Mouse (Mus musculus) CD4-positive, CD25-positive, alpha-beta regulatory T cell, adult 9 weeks (primary cell): ENCODE measurements around the gene Smim14. TPM values are rescaled to one million over a fixed set of nuclear protein-coding genes. Genes with fewer than 3 reads are reported as not detected.

Source experiments
- polyA plus RNA-seq: library from polyadenylated mRNA; unstranded; fragments of 100-300 nt; shearing (Covaris generic); gene quantifications from one replicate; pipeline ENCODE4 v1.2.1, GENCODE M21; 2017

Gene Smim14
- 196 TPM for polyA plus RNA-seq

DNA sequence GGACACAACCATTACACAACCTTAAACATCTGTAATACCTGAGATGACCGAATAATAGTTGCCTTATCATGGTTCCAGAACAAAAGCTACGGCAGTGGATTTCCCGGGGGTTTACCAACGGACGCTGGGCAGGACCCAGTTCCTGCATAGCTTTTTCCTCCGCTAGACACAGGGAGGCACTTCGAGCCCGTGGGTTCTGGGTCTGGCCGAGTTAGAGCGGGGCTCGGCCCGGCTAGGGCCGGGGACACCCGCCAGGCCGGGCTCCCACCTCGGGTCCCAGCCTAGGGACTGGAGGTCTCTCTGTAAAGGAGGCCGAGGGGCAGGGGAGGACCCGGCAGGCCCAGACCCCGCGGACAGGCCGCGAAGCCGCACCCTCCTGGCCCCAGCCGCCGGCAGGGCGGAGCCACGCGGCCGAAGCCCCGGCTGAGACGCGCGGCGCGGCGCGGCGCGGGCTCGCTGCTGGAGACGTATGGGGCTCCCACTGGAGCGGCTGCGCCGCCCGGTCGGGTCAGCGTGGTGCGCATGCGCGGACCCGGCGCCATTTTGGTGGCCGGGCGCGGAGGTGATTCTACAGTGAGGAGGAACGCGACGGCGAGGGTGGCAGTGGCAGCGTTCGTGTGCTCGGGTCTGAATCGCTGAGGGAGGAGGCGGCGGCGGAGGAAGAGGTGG lies at the start of gene Smim14, which contains the start of gene Ube2k:
Gene Smim14 (minus strand): TSS at position 434 of the 669 bp plus-strand sequence.
Gene Ube2k (plus strand): TSS at position 483 of the 669 bp plus-strand sequence.

DNA sequence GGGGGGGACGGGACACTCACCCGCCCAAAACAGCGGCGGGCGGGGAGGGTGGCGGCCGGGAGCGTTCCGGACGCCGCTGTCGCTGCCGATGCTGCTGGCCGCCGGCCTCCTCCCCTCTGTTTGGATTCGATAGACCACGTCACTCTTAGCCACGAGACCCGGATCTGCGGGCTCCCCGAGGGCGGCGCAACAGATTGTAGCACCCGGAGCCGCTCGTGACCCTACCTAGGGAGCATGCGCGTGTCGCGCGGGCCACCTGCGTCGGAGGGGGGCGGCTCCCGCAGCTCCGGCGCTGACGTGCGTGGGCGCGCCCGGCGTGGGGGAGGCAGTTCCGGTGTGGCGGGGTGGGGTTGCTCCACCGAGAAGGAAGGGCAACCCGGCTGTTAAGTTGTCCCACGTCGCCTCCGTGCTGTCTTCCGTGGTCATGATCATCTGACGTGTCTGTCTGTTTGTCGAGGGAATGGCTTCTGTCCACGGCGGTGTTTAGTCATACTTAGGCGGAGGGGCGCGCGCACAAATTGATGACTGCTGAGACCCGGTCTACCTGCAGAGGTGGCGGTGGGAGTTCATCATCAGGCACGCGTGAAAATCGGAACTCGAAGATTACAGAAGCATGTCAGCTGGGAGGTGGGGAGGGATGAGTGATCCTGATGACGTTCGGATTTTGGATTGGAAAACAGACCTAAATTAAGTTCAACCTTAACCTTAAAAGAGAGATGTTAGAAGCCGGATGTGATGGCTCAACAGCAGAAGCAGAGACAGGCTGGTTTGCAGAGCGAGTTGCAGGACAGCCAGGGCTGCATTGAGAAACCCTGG lies 44.1 kb downstream of the Smim14 start, which contains the start of gene Gm43552:
Gene Gm43552 (minus strand): TSS at position 118 of the 816 bp plus-strand sequence.

DNA sequence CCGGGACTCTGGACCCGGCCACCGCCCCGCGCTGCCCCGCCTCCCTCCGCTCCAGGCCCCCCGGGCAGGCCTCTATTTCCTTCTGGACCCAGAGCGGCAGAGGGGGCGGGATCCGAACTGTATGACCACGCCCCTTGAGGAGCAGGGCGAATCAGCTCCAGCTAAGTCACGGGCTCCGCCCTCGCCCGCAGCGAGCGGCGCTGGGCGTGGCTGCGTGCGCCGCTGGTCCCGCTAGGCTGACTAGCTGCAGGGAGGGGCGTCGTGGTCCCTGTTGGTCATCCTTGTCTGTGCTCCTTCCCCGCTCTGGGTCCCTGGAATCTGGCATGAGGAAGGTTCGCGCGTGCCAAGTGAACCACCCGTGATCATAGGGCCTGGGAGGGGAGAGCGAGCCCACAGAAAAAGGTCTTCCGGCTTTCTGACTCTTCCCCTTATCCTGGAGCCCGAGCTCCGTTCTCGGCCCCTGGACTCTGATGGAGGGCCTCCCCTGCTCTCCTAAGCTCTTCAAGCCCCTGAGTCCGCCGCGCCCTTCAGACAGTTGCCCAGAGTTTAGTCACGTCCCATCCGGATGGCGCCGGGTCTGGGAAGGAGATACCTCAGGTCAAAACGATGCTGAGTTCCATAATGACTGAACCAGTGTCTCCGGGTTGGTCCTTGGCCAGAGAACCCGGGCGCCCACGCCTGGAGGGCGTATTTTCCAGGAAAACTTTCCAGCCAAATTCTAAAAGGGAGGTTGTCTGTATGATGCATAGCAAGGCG lies 101.0 kb downstream of the Smim14 start, which contains the start of gene Ugdh:
Gene Ugdh (minus strand): TSS at position 144 of the 756 bp plus-strand sequence.

Other genes starting within 250 kb of the Smim14 start
- 71.8 TPM for gene Rfc1, start 201.5 kb downstream of the Smim14 start, polyA plus RNA-seq
- gene Klb, start 188.9 kb downstream of the Smim14 start, polyA plus RNA-seq: not detected
- gene Rpl9, start 145.7 kb downstream of the Smim14 start, polyA plus RNA-seq: 1,382 TPM
- gene Lias, start 145.7 kb downstream of the Smim14 start, polyA plus RNA-seq: 59.2 TPM
- 49.8 TPM for gene Ugdh, start 101.2 kb downstream of the Smim14 start, polyA plus RNA-seq
- 5.3 TPM for gene Gm43552, start 44.4 kb downstream of the Smim14 start, polyA plus RNA-seq
- 113 TPM for gene Ube2k, start within 50 bp of the Smim14 start, polyA plus RNA-seq
- 36.2 TPM for gene Pds5a, start 161.1 kb upstream of the Smim14 start, polyA plus RNA-seq
- 10.5 TPM for gene N4bp2, start 226.3 kb upstream of the Smim14 start, polyA plus RNA-seq